Mouse (Mus musculus) ES-E14 (cell line): ENCODE results near the gene Yipf2.

Experiments
- MAFK ChIP-seq: IDR thresholded peaks from 2 replicates; pipeline ENCODE4 v1.6.1; 2014; ENCODE audit warnings: mild to moderate bottlenecking, low read depth, low read length, inconsistent platforms; ENCODE audit not compliant: insufficient read depth
- ZC3H11A ChIP-seq: IDR thresholded peaks from 2 replicates; pipeline ENCODE4 v1.6.1; 2012; ENCODE audit warnings: low read depth, mild to moderate bottlenecking, inconsistent platforms, low read length, borderline replicate concordance
- ZNF384 ChIP-seq: IDR thresholded peaks from 2 replicates; pipeline ENCODE4 v1.6.1; 2012; ENCODE audit warnings: low read depth, low read length, inconsistent platforms

- TF ChIP-seq ZNF384 (peak; percentile 66; the same call in 1 of the 2 replicates), ZC3H11A (no peak), MAFK (no peak)
Observed at GRCm38 (mm10) chr9:21627145-21627795, 34.6 kb upstream of the Yipf2 start.
